Mouse (Mus musculus) spleen, adult 2 months (tissue): ENCODE measurements around the gene Fzr1.

Source experiments
- CTCF ChIP-seq: fragments of 200-500 bp; IDR thresholded peaks from 2 replicates; pipeline ENCODE4 v1.5.1; 2011; ENCODE audit warnings: mild to moderate bottlenecking, inconsistent platforms; ENCODE audit not compliant: insufficient read depth, insufficient read length, insufficient replicate concordance; ENCODE audit errors: extremely low read depth
- POLR2A ChIP-seq: fragments of 200-500 bp; IDR thresholded peaks from 2 replicates; pipeline ENCODE4 v1.6.1; 2011; ENCODE audit warnings: low read depth, low read length, inconsistent platforms

- TF ChIP-seq CTCF (no peak), POLR2A (no peak)
Measured at GRCm38 (mm10) chr10:81385603-81386306, 7.4 kb upstream of the Fzr1 start.
